Mouse (Mus musculus) bone marrow, adult 2 months (tissue): Measurements from ENCODE around the gene Bmpr1a.

ENCODE experiments used
- CTCF ChIP-seq: fragments of 200-500 bp; IDR thresholded peaks from 2 replicates; pipeline ENCODE4 v1.5.1; 2011; ENCODE audit warnings: low read length, control low read depth; ENCODE audit not compliant: control insufficient read depth, insufficient read depth
- POLR2A ChIP-seq: fragments of 200-500 bp; IDR thresholded peaks from 2 replicates; pipeline ENCODE4 v1.6.1; 2011; ENCODE audit warnings: low read depth, mild to moderate bottlenecking, control low read depth, low read length, borderline replicate concordance; ENCODE audit not compliant: control insufficient read depth

- no peak for TF ChIP-seq CTCF
- no peak for TF ChIP-seq POLR2A
These were observed 128.6 kb downstream of the Bmpr1a start, which contains the start of gene Sncg for GRCm38 (mm10) chr14:34374577-34374976.
